Mouse (Mus musculus) cortical plate, adult 2 months (tissue): ENCODE measurements at regions not wholly inside any gene's neighbourhood (a gene's known extent, or its start where the extent isn't known, plus 50 kb on each side); places are given as distances from the start of the nearest gene placed in this dataset.

Source experiments
- CTCF ChIP-seq: fragments of 200-500 bp; IDR thresholded peaks from 2 replicates; pipeline ENCODE4 v1.5.1; 2011; ENCODE audit warnings: mild to moderate bottlenecking, control low read depth, low read length; ENCODE audit not compliant: insufficient read depth; ENCODE audit errors: extremely low read depth
- POLR2A ChIP-seq: fragments of 200-500 bp; IDR thresholded peaks from 2 replicates; pipeline ENCODE4 v1.6.1; 2011; ENCODE audit warnings: mild to moderate bottlenecking, low read length, control low read depth; ENCODE audit not compliant: insufficient read depth; ENCODE audit errors: extremely low read depth

- TF ChIP-seq CTCF (no peak), POLR2A (no peak)
These were observed 93.7 kb upstream of the Pde7b start for GRCm38 (mm10) chr10:20818548-20818947.
